Mouse (Mus musculus) forebrain, embryonic 12.5 days (tissue): Measurements from ENCODE around the gene Glrp1. TPM values are rescaled to one million over a fixed set of nuclear protein-coding genes. Genes with fewer than 3 reads are reported as not detected.

Experiments
- ATAC-seq: fragments of 200-750 bp; cut with Nextera tagmentation; 2 replicates; pipeline ENCODE4 v1.8.0; 2017; ENCODE audit warnings: moderate TSS enrichment; ENCODE audit not compliant: low FRiP score
- H3K27ac ChIP-seq: fragments of 300-500 bp; sonication (generic); 2 replicates; pipeline ENCODE4 v1.5.1; 2016; ENCODE audit warnings: mild to moderate bottlenecking
- H3K27me3 ChIP-seq: fragments of 300-500 bp; sonication (generic); 2 replicates; pipeline ENCODE4 v1.6.1; 2016; ENCODE audit warnings: mild to moderate bottlenecking
- H3K36me3 ChIP-seq: fragments of 300-500 bp; sonication (generic); replicated peaks from 2 replicates; pipeline ENCODE4 v1.6.1; 2016; ENCODE audit warnings: mild to moderate bottlenecking
- H3K4me1 ChIP-seq: fragments of 300-500 bp; sonication (generic); 2 replicates; pipeline ENCODE4 v1.6.1; 2016
- H3K4me2 ChIP-seq: fragments of 300-500 bp; sonication (generic); 2 replicates; pipeline ENCODE4 v1.6.1; 2016; ENCODE audit warnings: mild to moderate bottlenecking, moderate library complexity
- H3K4me3 ChIP-seq: fragments of 300-500 bp; sonication (generic); replicated peaks from 2 replicates; pipeline ENCODE4 v1.5.1; 2016; ENCODE audit warnings: mild to moderate bottlenecking
- H3K9ac ChIP-seq: fragments of 300-500 bp; sonication (generic); 2 replicates; pipeline ENCODE4 v1.6.1; 2016; ENCODE audit warnings: mild to moderate bottlenecking
- H3K9me3 ChIP-seq: fragments of 300-500 bp; sonication (generic); 2 replicates; pipeline ENCODE4 v1.6.1; 2016
- WGBS: fragments of 180-500 bp; shearing (Covaris S2); methylation state at CpG from one replicate; pipeline ENCODE4 v1.1.7; 2016; 5-methylcytosine and 5-hydroxymethylcytosine counted together
- polyA plus RNA-seq: library from polyadenylated mRNA; unstranded; fragments of >200 nt; fragmentation: Nextera tagmentation; extraction: Ambion mirVana; gene quantifications from 2 replicates; pipeline ENCODE4 v1.2.1, GENCODE M21; 2016

Gene Glrp1
- polyA plus RNA-seq, 1 experiment from 2014 or later: not detected

DNA sequence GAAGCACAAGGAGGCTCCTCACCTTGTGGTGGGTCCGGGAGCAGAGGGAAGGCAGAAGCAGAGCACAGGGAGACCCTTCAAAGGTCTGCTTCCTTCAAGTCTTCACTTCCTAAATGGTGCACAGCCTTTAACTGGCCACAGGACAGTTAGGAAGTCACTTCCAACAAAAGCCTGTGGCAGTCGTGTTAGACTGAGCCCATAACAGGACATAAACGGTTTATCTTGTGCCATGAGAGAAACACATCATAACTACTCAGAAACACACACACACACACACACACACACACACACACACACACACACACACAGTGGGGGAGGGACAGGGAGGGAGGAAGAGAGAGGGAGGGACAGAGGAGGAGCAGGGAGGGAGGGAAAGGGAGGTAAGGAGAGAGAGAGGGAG lies 15.8 kb upstream of the Glrp1 start:
- no peak for ATAC-seq
- no peak overlapping the region for H3K9ac ChIP-seq
- H3K27me3 ChIP-seq: no peaks in the 10 kb centered on the region
- H3K4me3 ChIP-seq: no peak overlapping the region
- no peaks in the 10 kb centered on the region for H3K9me3 ChIP-seq
- no peak overlapping the region for H3K27ac ChIP-seq
- H3K4me1 ChIP-seq: no peaks in the 10 kb centered on the region; the same call in 1 of the 2 replicates
- 82% methylated on average over 3 of the region's 3 CpGs for WGBS
- no peaks in the 10 kb centered on the region for H3K36me3 ChIP-seq
- no peak overlapping the region for H3K4me2 ChIP-seq

GRCm38 (mm10) chr1:88521170-88521747 lies 11.4 kb upstream of the Glrp1 start:
- Histone ChIP-seq H3K27ac (no peak overlapping the region), H3K27me3 (no peaks in the 10 kb centered on the region), H3K4me2 (no peak overlapping the region), H3K9me3 (no peaks in the 10 kb centered on the region), H3K4me1 (no peaks in the 10 kb centered on the region; the same call in 1 of the 2 replicates), H3K9ac (no peak overlapping the region), H3K4me3 (no peak overlapping the region), H3K36me3 (no peaks in the 10 kb centered on the region)
- ATAC-seq: no peak
- WGBS: 80% methylated on average over 11 of the region's 11 CpGs

GRCm38 (mm10) chr1:88513613-88514012 lies 3.7 kb upstream of the Glrp1 start:
- Histone ChIP-seq H3K36me3 (no peaks in the 10 kb centered on the region), H3K27me3 (no peaks in the 10 kb centered on the region), H3K9me3 (no peaks in the 10 kb centered on the region), H3K4me1 (no peaks in the 10 kb centered on the region; the same call in 1 of the 2 replicates), H3K4me2 (no peak overlapping the region), H3K4me3 (no peak overlapping the region), H3K9ac (no peak overlapping the region), H3K27ac (no peak overlapping the region)
- ATAC-seq: no peak
- 40% methylated on average over 5 of the region's 5 CpGs for WGBS

DNA sequence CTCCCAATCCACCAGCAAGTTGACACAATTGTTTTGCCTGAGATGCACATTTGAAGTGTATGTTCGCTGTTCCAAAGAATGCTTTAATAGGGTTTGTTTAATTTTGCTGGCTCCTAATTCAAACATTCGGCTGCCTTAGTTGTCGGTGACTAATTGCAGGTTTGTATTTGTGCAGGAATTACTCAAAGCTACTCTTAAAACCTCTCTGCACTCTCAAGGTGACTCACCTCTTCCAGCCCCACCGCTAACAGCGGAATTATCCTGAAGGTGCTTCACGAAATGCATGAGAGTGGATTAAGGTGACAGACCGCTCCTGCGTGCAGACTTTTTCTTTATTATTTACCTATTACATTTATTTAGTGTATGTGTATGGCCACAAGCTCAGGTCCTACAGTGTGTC lies 2.0 kb downstream of the Glrp1 start:
- no peak overlapping the region for H3K27ac ChIP-seq
- ATAC-seq: no peak
- peaks cover 18% of the 10 kb centered on the region for H3K4me1 ChIP-seq
- no peaks in the 10 kb centered on the region for H3K9me3 ChIP-seq
- H3K4me3 ChIP-seq: no peak overlapping the region
- peaks cover 3% of the 10 kb centered on the region; the same call in 1 of the 2 replicates for H3K27me3 ChIP-seq
- H3K36me3 ChIP-seq: no peaks in the 10 kb centered on the region
- no peak overlapping the region for H3K4me2 ChIP-seq
- H3K9ac ChIP-seq: no peak overlapping the region
- WGBS: 85% methylated on average over 8 of the region's 8 CpGs

GRCm38 (mm10) chr1:88507214-88507613 lies 2.7 kb downstream of the Glrp1 start:
- H3K9me3 ChIP-seq: no peaks in the 10 kb centered on the region
- H3K4me3 ChIP-seq: no peak overlapping the region
- no peak overlapping the region for H3K4me2 ChIP-seq
- no peak for ATAC-seq
- no peaks in the 10 kb centered on the region for H3K36me3 ChIP-seq
- H3K27ac ChIP-seq: no peak overlapping the region
- WGBS: 86% methylated on average over 5 of the region's 5 CpGs
- H3K9ac ChIP-seq: no peak overlapping the region
- H3K4me1 ChIP-seq: peaks cover 18% of the 10 kb centered on the region
- peaks cover 3% of the 10 kb centered on the region; the same call in 1 of the 2 replicates for H3K27me3 ChIP-seq

GRCm38 (mm10) chr1:88506412-88506811 lies 3.5 kb downstream of the Glrp1 start:
- H3K9ac ChIP-seq: no peak overlapping the region
- H3K4me3 ChIP-seq: no peak overlapping the region
- no peaks in the 10 kb centered on the region for H3K9me3 ChIP-seq
- H3K36me3 ChIP-seq: no peaks in the 10 kb centered on the region
- peaks cover 3% of the 10 kb centered on the region; the same call in 1 of the 2 replicates for H3K27me3 ChIP-seq
- no peak for ATAC-seq
- no peak overlapping the region for H3K4me2 ChIP-seq
- H3K27ac ChIP-seq: no peak overlapping the region
- H3K4me1 ChIP-seq: peaks cover 18% of the 10 kb centered on the region
- 87% methylated on average over 5 of the region's 5 CpGs for WGBS

GRCm38 (mm10) chr1:88505697-88506096 lies 4.2 kb downstream of the Glrp1 start:
- Histone ChIP-seq H3K4me2 (no peak overlapping the region), H3K9ac (no peak overlapping the region), H3K36me3 (no peaks in the 10 kb centered on the region), H3K4me3 (no peak overlapping the region), H3K27ac (no peak overlapping the region), H3K9me3 (no peaks in the 10 kb centered on the region), H3K27me3 (peaks cover 3% of the 10 kb centered on the region; the same call in 1 of the 2 replicates), H3K4me1 (peaks cover 18% of the 10 kb centered on the region)
- no peak for ATAC-seq
- 84% methylated on average over 6 of the region's 6 CpGs for WGBS

DNA sequence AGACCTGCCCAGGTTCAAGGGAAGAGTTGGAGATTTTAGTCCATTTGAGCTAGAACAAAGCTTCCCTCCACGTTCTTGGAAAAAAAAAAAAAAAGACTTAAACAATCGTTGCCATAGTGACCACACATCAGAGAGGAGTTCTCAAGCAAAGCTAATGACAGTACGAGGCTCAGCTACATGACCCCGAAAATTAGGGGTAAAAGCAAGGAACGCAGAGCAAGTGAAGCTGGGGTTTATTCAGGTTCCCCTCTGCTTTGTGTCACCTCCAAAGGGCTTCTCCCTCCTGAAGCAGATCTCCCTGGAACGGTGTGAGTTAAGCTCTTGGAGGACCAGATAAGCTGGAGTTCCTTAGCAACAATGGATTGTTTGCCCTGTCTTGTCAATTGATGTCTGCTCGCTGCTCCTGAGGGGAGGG lies 5.3 kb downstream of the Glrp1 start:
- H3K4me1 ChIP-seq: peaks cover 18% of the 10 kb centered on the region
- no peaks in the 10 kb centered on the region for H3K9me3 ChIP-seq
- H3K4me3 ChIP-seq: no peak overlapping the region
- no peak overlapping the region; the same call in 1 of the 2 replicates for H3K27ac ChIP-seq
- no peak overlapping the region for H3K4me2 ChIP-seq
- no peaks in the 10 kb centered on the region for H3K36me3 ChIP-seq
- no peak overlapping the region for H3K9ac ChIP-seq
- peaks cover 3% of the 10 kb centered on the region; the same call in 1 of the 2 replicates for H3K27me3 ChIP-seq
- peak; percentile 57; the same call in 1 of the 2 replicates for ATAC-seq
- 9% methylated on average over 7 of the region's 7 CpGs for WGBS

DNA sequence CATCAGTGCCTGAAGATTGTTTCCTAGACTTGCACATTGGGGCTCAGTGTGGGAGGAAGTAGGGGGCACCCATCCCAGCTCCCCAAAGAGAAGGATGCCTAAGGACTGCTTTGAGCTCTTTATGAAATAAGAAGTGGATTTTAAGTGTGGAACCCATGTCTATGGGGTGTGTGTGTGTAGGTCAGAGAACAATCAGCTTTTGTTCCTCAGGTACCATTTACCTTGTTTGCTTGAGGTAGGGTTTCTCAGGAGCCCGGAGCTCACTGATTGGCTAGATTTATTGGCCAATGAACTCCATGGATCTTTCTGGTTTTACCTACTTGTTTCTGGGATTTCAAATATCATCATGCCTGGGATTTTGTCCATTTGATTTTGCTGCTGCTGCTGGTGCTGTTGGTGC lies 7.0 kb downstream of the Glrp1 start:
- ATAC-seq: no peak
- 100% methylated on average over 1 of the region's 1 CpGs for WGBS
- Histone ChIP-seq H3K4me2 (no peak overlapping the region), H3K4me3 (no peak overlapping the region), H3K36me3 (no peaks in the 10 kb centered on the region), H3K9ac (no peak overlapping the region), H3K4me1 (peaks cover 18% of the 10 kb centered on the region), H3K27ac (no peak overlapping the region), H3K9me3 (no peaks in the 10 kb centered on the region), H3K27me3 (peaks cover 3% of the 10 kb centered on the region)

- Histone ChIP-seq H3K4me2 (no peak overlapping the region), H3K27ac (no peak overlapping the region)
- 83% methylated on average over 11 of the region's 11 CpGs for WGBS
Observed at GRCm38 (mm10) chr1:88499230-88499737, 10.6 kb downstream of the Glrp1 start.

DNA sequence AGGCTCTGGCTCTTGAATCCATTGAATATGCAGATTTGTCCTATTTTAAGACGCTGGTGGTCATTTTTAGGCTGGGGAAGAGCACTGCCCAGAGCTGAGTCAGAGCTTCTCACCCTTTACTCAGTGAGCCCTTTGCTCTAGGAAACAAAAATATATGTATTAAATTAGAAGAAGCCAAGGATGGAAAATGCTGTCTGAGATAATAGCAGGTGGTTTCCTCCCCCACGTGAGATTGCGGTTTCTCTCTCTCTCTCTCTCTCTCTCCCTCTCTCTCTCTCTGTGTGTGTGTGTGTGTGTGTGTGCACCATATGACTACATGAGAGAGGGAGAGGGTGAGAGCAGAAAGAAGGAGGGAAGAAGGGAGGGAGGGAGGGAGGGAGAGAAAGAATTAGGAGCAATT lies 12.5 kb downstream of the Glrp1 start:
- H3K9ac ChIP-seq: no peak overlapping the region
- WGBS: 76% methylated on average over 3 of the region's 3 CpGs
- H3K4me1 ChIP-seq: no peaks in the 10 kb centered on the region
- no peaks in the 10 kb centered on the region for H3K36me3 ChIP-seq
- no peak overlapping the region for H3K4me3 ChIP-seq
- ATAC-seq: no peak
- H3K9me3 ChIP-seq: no peaks in the 10 kb centered on the region
- H3K27ac ChIP-seq: no peak overlapping the region
- no peak overlapping the region for H3K4me2 ChIP-seq
- H3K27me3 ChIP-seq: peaks cover 3% of the 10 kb centered on the region; the same call in 1 of the 2 replicates

More at GRCm38 (mm10) chr1:88499230-88499737, 10.6 kb downstream of the Glrp1 start:
- H3K36me3 ChIP-seq: no peaks in the 10 kb centered on the region
- peaks cover 6% of the 10 kb centered on the region for H3K27me3 ChIP-seq
- no peak overlapping the region for H3K4me3 ChIP-seq
- H3K9ac ChIP-seq: no peak overlapping the region
- peaks cover 5% of the 10 kb centered on the region for H3K4me1 ChIP-seq
- no peaks in the 10 kb centered on the region for H3K9me3 ChIP-seq
- ATAC-seq: no peak

DNA sequence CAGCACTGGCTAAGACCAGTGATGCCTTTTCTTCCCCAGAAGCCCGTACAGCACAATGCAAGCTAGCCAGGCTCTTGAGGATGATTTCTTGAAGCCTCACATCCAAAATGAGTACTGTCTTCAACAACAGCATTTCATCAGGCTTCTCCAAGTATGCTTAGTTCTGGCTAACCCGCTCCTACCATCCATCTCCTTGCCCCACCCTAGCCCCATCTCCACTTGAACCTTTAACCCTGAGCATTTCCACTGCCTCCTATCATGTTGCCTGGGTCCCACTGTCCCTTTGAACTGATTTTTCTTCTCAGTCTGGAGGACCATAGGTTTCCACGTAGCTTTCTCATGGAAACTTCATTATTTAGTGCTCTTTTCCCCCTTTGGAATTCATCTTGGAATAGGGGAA lies 17.5 kb downstream of the Glrp1 start:
- Histone ChIP-seq H3K27me3 (0 out of 2 replicates have a peak, but pooled peaks cover 3% of the 10 kb centered on the region), H3K4me2 (no peak overlapping the region), H3K27ac (no peak overlapping the region), H3K9ac (no peak overlapping the region), H3K9me3 (no peaks in the 10 kb centered on the region), H3K4me3 (no peak overlapping the region), H3K4me1 (no peaks in the 10 kb centered on the region), H3K36me3 (no peaks in the 10 kb centered on the region)
- ATAC-seq: no peak
- 89% methylated on average over 3 of the region's 3 CpGs for WGBS
